Mouse (Mus musculus) limb, embryonic 12.5 days (tissue): ENCODE measurements around the gene Foxi1. TPM values are rescaled to one million over a fixed set of nuclear protein-coding genes. Genes with fewer than 3 reads are reported as not detected.
"Not testable (repeated sequence)": the region's sequence is repeated elsewhere in the genome, so short reads cannot be mapped to it uniquely, and the experiment has no call there.

Source experiments
- ATAC-seq: fragments of 200-750 bp; cut with Nextera tagmentation; 2 replicates; pipeline ENCODE4 v1.8.0; 2017; ENCODE audit warnings: low read depth, moderate TSS enrichment; ENCODE audit not compliant: insufficient number of reproducible peaks, insufficient read depth, low FRiP score, low TSS enrichment
- H3K27ac ChIP-seq: fragments of 300-500 bp; sonication (generic); 2 replicates; pipeline ENCODE4 v1.5.1; 2016; ENCODE audit warnings: mild to moderate bottlenecking, moderate library complexity
- H3K27me3 ChIP-seq: fragments of 300-500 bp; sonication (generic); 2 replicates; pipeline ENCODE4 v1.6.1; 2016; ENCODE audit warnings: mild to moderate bottlenecking, moderate library complexity
- H3K36me3 ChIP-seq: fragments of 300-500 bp; sonication (generic); 2 replicates; pipeline ENCODE4 v1.6.1; 2016; ENCODE audit warnings: mild to moderate bottlenecking, moderate library complexity
- H3K4me1 ChIP-seq: fragments of 300-500 bp; sonication (generic); replicated peaks from 2 replicates; pipeline ENCODE4 v1.6.1; 2016
- H3K4me2 ChIP-seq: fragments of 300-500 bp; sonication (generic); 2 replicates; pipeline ENCODE4 v1.6.1; 2016; ENCODE audit warnings: mild to moderate bottlenecking, moderate library complexity
- H3K4me3 ChIP-seq: fragments of 300-500 bp; sonication (generic); replicated peaks from 2 replicates; pipeline ENCODE4 v1.5.1; 2016; ENCODE audit warnings: mild to moderate bottlenecking
- H3K9ac ChIP-seq: fragments of 300-500 bp; sonication (generic); replicated peaks from 2 replicates; pipeline ENCODE4 v1.6.1; 2016; ENCODE audit warnings: mild to moderate bottlenecking, moderate library complexity
- H3K9me3 ChIP-seq: fragments of 300-500 bp; sonication (generic); 2 replicates; pipeline ENCODE4 v1.6.1; 2016; ENCODE audit warnings: mild to moderate bottlenecking, moderate library complexity
- WGBS: fragments of 180-500 bp; shearing (Covaris S2); methylation state at CpG from one replicate; pipeline ENCODE4 v1.1.7; 2016; 5-methylcytosine and 5-hydroxymethylcytosine counted together
- polyA plus RNA-seq: library from polyadenylated mRNA; unstranded; fragments of >200 nt; fragmentation: Nextera tagmentation; extraction: Ambion mirVana; gene quantifications from 2 replicates; pipeline ENCODE4 v1.2.1, GENCODE M21; 2016

Foxi1 gene
- polyA plus RNA-seq = not detected in 2 replicates

GRCm38 (mm10) chr11:34207989-34208388, at the start of gene Foxi1:
TSS of gene Foxi1 (minus strand) at chr11:34208089.
- H3K9ac ChIP-seq = no peak within 1 kb of the TSS
- no peaks in the 10 kb centered on the region for H3K36me3 ChIP-seq
- no peak within 1 kb of the TSS for H3K4me2 ChIP-seq
- no peak for ATAC-seq
- H3K4me1 ChIP-seq = no peaks in the 10 kb centered on the region
- no peak within 1 kb of the TSS for H3K4me3 ChIP-seq
- H3K27me3 ChIP-seq = peaks cover 3% of the 10 kb centered on the region; the same call in 1 of the 2 replicates
- WGBS = 74% methylated on average over 10 of the region's 10 CpGs
- H3K9me3 ChIP-seq = no peaks in the 10 kb centered on the region
- H3K27ac ChIP-seq = no peak within 1 kb of the TSS

DNA sequence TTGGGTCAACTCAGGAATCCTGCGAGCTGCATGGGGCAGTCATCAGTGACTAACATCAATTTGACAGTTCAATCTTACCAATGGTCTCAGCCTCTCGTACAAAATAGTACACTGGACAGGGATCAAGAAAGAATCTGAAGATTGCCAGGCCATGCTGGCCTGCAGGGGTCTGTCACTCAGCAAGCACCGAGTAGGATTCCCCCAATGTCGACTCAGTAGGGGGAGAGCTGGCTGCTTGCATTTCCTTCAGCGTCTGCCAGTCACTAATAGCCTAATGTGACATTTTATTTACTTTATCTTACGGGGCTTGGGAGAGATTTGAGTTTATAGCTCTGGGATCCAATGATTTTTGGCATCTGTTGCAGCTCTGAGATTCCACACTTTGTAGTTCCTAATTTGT, 35.1 kb upstream of the Foxi1 start:
- no peaks in the 10 kb centered on the region for H3K4me1 ChIP-seq
- H3K27ac ChIP-seq = no peak overlapping the region
- ATAC-seq = no peak
- H3K4me2 ChIP-seq = no peak overlapping the region
- H3K27me3 ChIP-seq = no peaks in the 10 kb centered on the region
- no peaks in the 10 kb centered on the region for H3K9me3 ChIP-seq
- H3K36me3 ChIP-seq = no peaks in the 10 kb centered on the region
- no peak overlapping the region for H3K9ac ChIP-seq
- WGBS = 55% methylated on average over 6 of the region's 6 CpGs
- no peak overlapping the region for H3K4me3 ChIP-seq

GRCm38 (mm10) chr11:34240252-34240651, 32.4 kb upstream of the Foxi1 start:
- WGBS = 97% methylated on average over 1 of the region's 1 CpGs
- no peak for ATAC-seq
- Histone ChIP-seq H3K36me3 (no peaks in the 10 kb centered on the region), H3K27ac (no peak overlapping the region), H3K9me3 (no peaks in the 10 kb centered on the region), H3K4me1 (no peaks in the 10 kb centered on the region), H3K27me3 (no peaks in the 10 kb centered on the region), H3K4me3 (no peak overlapping the region), H3K9ac (no peak overlapping the region), H3K4me2 (no peak overlapping the region)

GRCm38 (mm10) chr11:34239691-34240090, 31.8 kb upstream of the Foxi1 start:
- Histone ChIP-seq H3K9me3 (no peaks in the 10 kb centered on the region), H3K4me1 (no peaks in the 10 kb centered on the region), H3K4me3 (no peak overlapping the region), H3K27ac (no peak overlapping the region), H3K9ac (no peak overlapping the region), H3K4me2 (no peak overlapping the region), H3K36me3 (no peaks in the 10 kb centered on the region), H3K27me3 (no peaks in the 10 kb centered on the region)
- WGBS = 84% methylated on average over 2 of the region's 2 CpGs
- ATAC-seq = no peak

DNA sequence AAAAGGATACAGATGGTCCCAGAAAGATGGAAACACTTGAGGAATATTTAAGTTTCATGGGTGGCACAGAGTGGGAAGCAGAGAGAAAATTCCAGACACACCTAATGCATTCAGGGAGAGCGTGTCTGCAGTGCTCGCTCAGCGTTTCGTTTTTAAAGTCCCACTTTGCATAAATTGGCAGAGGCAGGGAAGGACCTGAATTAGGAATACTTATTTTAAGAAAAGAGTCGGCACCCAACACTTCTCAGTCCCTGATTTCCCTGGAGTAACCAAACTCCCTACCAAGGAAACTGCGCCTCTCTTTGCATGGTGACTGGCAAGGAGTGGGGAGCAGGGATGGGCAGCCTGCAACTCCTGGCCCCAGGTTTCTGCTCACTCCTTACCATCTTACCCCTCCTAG, 29.0 kb upstream of the Foxi1 start:
- Histone ChIP-seq H3K27ac (no peak overlapping the region), H3K4me1 (no peaks in the 10 kb centered on the region), H3K36me3 (no peaks in the 10 kb centered on the region), H3K9ac (no peak overlapping the region), H3K9me3 (no peaks in the 10 kb centered on the region), H3K27me3 (no peaks in the 10 kb centered on the region), H3K4me3 (no peak overlapping the region), H3K4me2 (no peak overlapping the region)
- 82% methylated on average over 6 of the region's 6 CpGs for WGBS
- no peak for ATAC-seq

DNA sequence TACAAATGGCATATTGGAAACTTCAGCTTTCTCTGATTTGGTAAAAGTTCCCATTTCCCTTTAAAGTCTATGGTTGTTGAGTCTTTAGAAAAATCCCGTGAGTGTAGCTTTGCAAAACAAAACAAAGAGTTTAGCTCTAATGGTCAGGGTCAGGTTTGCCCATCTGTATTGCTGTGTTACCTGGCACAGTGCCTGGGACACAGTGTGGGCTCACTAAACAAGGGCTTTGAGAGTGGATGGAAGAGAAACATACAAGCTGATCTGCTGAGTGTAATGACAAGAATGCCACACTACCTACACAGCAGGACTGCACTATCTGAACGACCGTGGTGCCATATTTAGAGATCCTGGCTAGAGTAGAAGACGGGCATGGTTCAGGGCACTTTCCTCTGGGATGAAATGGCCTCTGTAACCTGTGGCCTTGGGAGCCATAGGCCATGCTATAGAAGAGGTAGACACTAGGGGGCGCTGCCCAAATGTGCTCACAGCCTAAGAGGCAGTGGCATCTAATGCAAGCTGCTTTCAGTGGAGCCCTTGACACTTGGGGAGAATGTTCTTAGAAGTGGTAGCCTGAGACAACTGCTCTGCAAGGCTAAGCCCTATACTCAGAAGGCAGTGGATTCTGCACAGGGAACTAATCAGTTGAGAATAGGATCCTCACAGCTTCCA, 28.3 kb upstream of the Foxi1 start:
- Histone ChIP-seq H3K4me3 (no peak overlapping the region), H3K4me2 (no peak overlapping the region), H3K9me3 (no peaks in the 10 kb centered on the region), H3K27ac (no peak overlapping the region), H3K27me3 (no peaks in the 10 kb centered on the region), H3K4me1 (no peaks in the 10 kb centered on the region), H3K9ac (no peak overlapping the region), H3K36me3 (no peaks in the 10 kb centered on the region)
- 51% methylated on average over 5 of the region's 5 CpGs for WGBS
- 0 out of 2 replicates have a peak, but pooled peaks have one; percentile 15 for ATAC-seq

DNA sequence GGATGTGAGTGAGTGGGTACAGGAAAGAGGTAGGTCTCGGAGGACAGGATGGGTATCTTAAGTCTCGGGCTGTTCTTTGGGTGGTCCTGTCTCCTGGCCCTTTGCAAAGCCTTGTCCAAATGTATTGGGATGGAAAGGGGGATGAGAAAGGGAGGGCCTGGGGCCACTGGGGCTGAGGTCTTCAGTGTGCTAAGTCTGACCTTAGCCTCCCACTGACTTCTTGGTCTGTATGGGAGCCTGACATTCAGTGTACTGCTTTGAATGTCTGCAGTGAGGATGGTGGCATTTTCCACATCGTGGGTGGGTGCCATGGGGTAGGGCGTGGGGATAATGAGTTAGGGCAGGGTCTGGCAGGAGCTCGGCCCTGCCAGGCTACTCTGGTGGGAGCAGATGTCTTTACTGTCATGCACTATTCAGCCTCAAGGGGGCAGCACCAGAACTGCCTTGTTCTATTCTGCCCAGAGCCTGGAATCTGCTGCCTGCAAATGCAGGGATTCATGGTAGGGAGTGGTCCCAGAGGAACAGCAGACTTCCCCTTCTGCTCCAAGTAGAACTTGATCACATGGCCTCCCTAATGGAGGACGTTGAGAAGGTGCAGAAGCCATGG, 21.0 kb upstream of the Foxi1 start:
- no peaks in the 10 kb centered on the region for H3K27me3 ChIP-seq
- no peaks in the 10 kb centered on the region for H3K4me1 ChIP-seq
- no peak overlapping the region for H3K9ac ChIP-seq
- H3K27ac ChIP-seq = no peak overlapping the region
- ATAC-seq = peak; percentile 67
- 42% methylated on average over 6 of the region's 6 CpGs for WGBS
- H3K9me3 ChIP-seq = no peaks in the 10 kb centered on the region
- no peaks in the 10 kb centered on the region for H3K36me3 ChIP-seq
- H3K4me2 ChIP-seq = no peak overlapping the region
- no peak overlapping the region for H3K4me3 ChIP-seq

- H3K27ac ChIP-seq = no peak overlapping the region
- no peak overlapping the region for H3K4me3 ChIP-seq
- WGBS = 40% methylated on average over 1 of the region's 1 CpGs
- no peaks in the 10 kb centered on the region for H3K27me3 ChIP-seq
- H3K36me3 ChIP-seq = no peaks in the 10 kb centered on the region
- H3K4me2 ChIP-seq = no peak overlapping the region
- no peak overlapping the region for H3K9ac ChIP-seq
- ATAC-seq = no peak
- H3K9me3 ChIP-seq = no peaks in the 10 kb centered on the region
- H3K4me1 ChIP-seq = no peaks in the 10 kb centered on the region
Measured at GRCm38 (mm10) chr11:34227180-34227579, 19.3 kb upstream of the Foxi1 start.

GRCm38 (mm10) chr11:34220596-34220995, 12.7 kb upstream of the Foxi1 start:
- H3K9ac ChIP-seq, H3K4me1 ChIP-seq, H3K4me2 ChIP-seq, H3K36me3 ChIP-seq, H3K27me3 ChIP-seq, ATAC-seq, H3K4me3 ChIP-seq, H3K27ac ChIP-seq, H3K9me3 ChIP-seq: not testable (repeated sequence)
- 83% methylated on average over 4 of the region's 4 CpGs for WGBS

GRCm38 (mm10) chr11:34212853-34213252, 5.0 kb upstream of the Foxi1 start:
- WGBS = 21% methylated on average over 5 of the region's 5 CpGs
- H3K4me1 ChIP-seq = no peaks in the 10 kb centered on the region
- H3K9me3 ChIP-seq = no peaks in the 10 kb centered on the region
- H3K36me3 ChIP-seq = no peaks in the 10 kb centered on the region
- no peaks in the 10 kb centered on the region for H3K27me3 ChIP-seq
- no peak overlapping the region for H3K4me3 ChIP-seq
- H3K9ac ChIP-seq = no peak overlapping the region
- H3K27ac ChIP-seq = no peak overlapping the region
- ATAC-seq = no peak
- no peak overlapping the region for H3K4me2 ChIP-seq

- Histone ChIP-seq H3K9ac (no peak overlapping the region), H3K36me3 (no peaks in the 10 kb centered on the region), H3K4me2 (no peak overlapping the region), H3K4me3 (no peak overlapping the region), H3K9me3 (no peaks in the 10 kb centered on the region), H3K4me1 (no peaks in the 10 kb centered on the region), H3K27ac (no peak overlapping the region), H3K27me3 (peaks cover 3% of the 10 kb centered on the region; the same call in 1 of the 2 replicates)
- WGBS = 55% methylated on average over 1 of the region's 1 CpGs
- no peak for ATAC-seq
Measured at GRCm38 (mm10) chr11:34202769-34203168, 5.1 kb downstream of the Foxi1 start.

- no peak overlapping the region for H3K9ac ChIP-seq
- no peak for ATAC-seq
- WGBS = 75% methylated on average over 3 of the region's 3 CpGs
Measured at GRCm38 (mm10) chr11:34195142-34195541, 12.7 kb downstream of the Foxi1 start.

More at GRCm38 (mm10) chr11:34195142-34195541, 12.7 kb downstream of the Foxi1 start:
- H3K36me3 ChIP-seq = no peaks in the 10 kb centered on the region
- H3K27ac ChIP-seq = no peak overlapping the region
- H3K4me1 ChIP-seq = no peaks in the 10 kb centered on the region
- no peaks in the 10 kb centered on the region for H3K27me3 ChIP-seq
- H3K9me3 ChIP-seq = no peaks in the 10 kb centered on the region
- H3K4me3 ChIP-seq = no peak overlapping the region
- H3K4me2 ChIP-seq = no peak overlapping the region
